Mouse (Mus musculus) small intestine, adult 2 months (tissue): ENCODE measurements around the gene Hcfc1.

Source experiments
- CTCF ChIP-seq: fragments of 200-500 bp; IDR thresholded peaks from 2 replicates; pipeline ENCODE4 v1.5.1; 2012; ENCODE audit warnings: low read depth, mild to moderate bottlenecking, control low read depth, inconsistent platforms, low read length, moderate library complexity, mixed read lengths; ENCODE audit not compliant: insufficient replicate concordance, insufficient read length; ENCODE audit errors: extremely low read depth
- POLR2A ChIP-seq: fragments of 200-500 bp; IDR thresholded peaks from 2 replicates; pipeline ENCODE4 v1.6.1; 2012; ENCODE audit warnings: low read depth, mild to moderate bottlenecking, control low read depth, inconsistent platforms, low read length, moderate library complexity

DNA sequence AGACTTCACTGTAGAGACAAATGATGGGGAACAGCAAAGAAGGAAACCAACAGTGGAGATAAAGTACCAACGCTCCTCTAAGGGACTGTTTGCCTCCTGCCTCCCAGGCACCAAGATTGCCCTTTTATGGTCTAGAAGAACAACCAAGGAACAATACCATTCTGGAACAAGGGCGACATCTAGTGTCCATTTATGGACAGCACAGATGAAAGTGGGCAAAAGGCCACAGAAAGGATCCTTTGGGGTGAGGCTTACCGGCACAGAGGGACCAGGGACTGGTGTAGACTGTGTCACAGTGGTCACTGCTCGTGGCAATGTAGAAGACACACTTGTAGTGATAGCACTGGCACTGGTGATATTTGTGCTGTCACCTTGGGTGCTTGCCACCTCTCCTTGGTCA is 17.5 kb downstream of the Hcfc1 start:
- TF ChIP-seq CTCF (peak; percentile 45; the same call in 1 of the 2 replicates), POLR2A (no peak)
